Mouse (Mus musculus) thymus, adult 2 months (tissue): ENCODE measurements around the gene Ap5s1. TPM values are rescaled to one million over a fixed set of nuclear protein-coding genes. Genes with fewer than 3 reads are reported as not detected.

ENCODE experiments used
- DNase-seq: peaks from one replicate; pipeline ENCODE4 v3.0.0; 2021
- H3K27ac ChIP-seq: fragments of 200-500 bp; 2 replicates; pipeline ENCODE4 v1.5.1; 2012; ENCODE audit warnings: low read length, control low read depth; ENCODE audit not compliant: control insufficient read depth, insufficient read depth
- H3K27me3 ChIP-seq: fragments of 200-500 bp; 2 replicates; pipeline ENCODE4 v1.6.1; 2012; ENCODE audit warnings: mild to moderate bottlenecking, low read length, moderate library complexity, mixed read lengths; ENCODE audit not compliant: control insufficient read depth, insufficient read depth
- H3K36me3 ChIP-seq: fragments of 200-500 bp; 2 replicates; pipeline ENCODE4 v1.6.1; 2012; ENCODE audit warnings: mild to moderate bottlenecking, low read length, moderate library complexity; ENCODE audit not compliant: control insufficient read depth, insufficient read depth
- H3K4me1 ChIP-seq: fragments of 200-500 bp; replicated peaks from 2 replicates; pipeline ENCODE4 v1.6.1; 2012; ENCODE audit warnings: low read length; ENCODE audit not compliant: control insufficient read depth, insufficient read depth
- H3K4me3 ChIP-seq: fragments of 200-500 bp; 2 replicates; pipeline ENCODE4 v1.5.1; 2012; ENCODE audit warnings: mild to moderate bottlenecking, low read length, control low read depth, moderate library complexity; ENCODE audit not compliant: control insufficient read depth, insufficient read depth
- CTCF ChIP-seq: fragments of 200-500 bp; IDR thresholded peaks from 2 replicates; pipeline ENCODE4 v1.5.1; 2012; ENCODE audit warnings: mild to moderate bottlenecking, control low read depth, low read length, moderate library complexity, borderline replicate concordance; ENCODE audit not compliant: control insufficient read depth, poor library complexity, insufficient read depth; ENCODE audit errors: extremely low read depth
- POLR2A ChIP-seq: fragments of 200-500 bp; IDR thresholded peaks from 2 replicates; pipeline ENCODE4 v1.6.1; 2012; ENCODE audit warnings: mild to moderate bottlenecking, low read length, control low read depth, moderate library complexity; ENCODE audit not compliant: control insufficient read depth, poor library complexity, insufficient read depth; ENCODE audit errors: extremely low read depth
- WGBS: fragments of 180-500 bp; shearing (Covaris S2); methylation state at CpG from one replicate; pipeline ENCODE4 v1.1.7; 2018; 5-methylcytosine and 5-hydroxymethylcytosine counted together
- polyA plus RNA-seq: library from polyadenylated mRNA; depleted of rRNA; stranded (reverse); fragments of >200 nt; gene quantifications from 2 replicates; pipeline ENCODE4 v1.2.3, GENCODE M21; 2012

Gene Ap5s1
- polyA plus RNA-seq, 1 experiment = 52.7 TPM

- Histone ChIP-seq H3K4me3 (no peak overlapping the region), H3K36me3 (no peaks in the 10 kb centered on the region), H3K27me3 (no peaks in the 10 kb centered on the region; the same call in 1 of the 2 replicates), H3K4me1 (peaks cover 4% of the 10 kb centered on the region; the same call in 1 of the 2 replicates), H3K27ac (no peak overlapping the region)
- DNase-seq = no peak
- TF ChIP-seq POLR2A (no peak), CTCF (no peak)
- WGBS = 84% methylated on average over 6 of the region's 6 CpGs
Measured at GRCm38 (mm10) chr2:131167984-131168383, 38.9 kb upstream of the Ap5s1 start.

- H3K27me3 ChIP-seq = no peaks in the 10 kb centered on the region; the same call in 1 of the 2 replicates
- 89% methylated on average over 1 of the region's 1 CpGs for WGBS
- no peaks in the 10 kb centered on the region for H3K36me3 ChIP-seq
- TF ChIP-seq CTCF (no peak), POLR2A (no peak)
- no peak overlapping the region for H3K27ac ChIP-seq
- H3K4me3 ChIP-seq = no peak overlapping the region
- DNase-seq = no peak
- H3K4me1 ChIP-seq = peaks cover 4% of the 10 kb centered on the region; the same call in 1 of the 2 replicates
Measured at GRCm38 (mm10) chr2:131168914-131169313, 38.0 kb upstream of the Ap5s1 start.

GRCm38 (mm10) chr2:131170936-131171335, 35.9 kb upstream of the Ap5s1 start:
- DNase-seq = no peak
- Histone ChIP-seq H3K36me3 (no peaks in the 10 kb centered on the region), H3K27me3 (no peaks in the 10 kb centered on the region; the same call in 1 of the 2 replicates), H3K4me3 (no peak overlapping the region), H3K27ac (no peak overlapping the region), H3K4me1 (peaks cover 6% of the 10 kb centered on the region; the same call in 1 of the 2 replicates)
- no peak for TF ChIP-seq POLR2A
- TF ChIP-seq CTCF = no peak
- 55% methylated on average over 9 of the region's 9 CpGs for WGBS

- peak overlapping the region; percentile 1; the same call in 1 of the 2 replicates for H3K4me3 ChIP-seq
- TF ChIP-seq POLR2A (no peak), CTCF (no peak)
- no peak overlapping the region for H3K27ac ChIP-seq
- no peaks in the 10 kb centered on the region; the same call in 1 of the 2 replicates for H3K27me3 ChIP-seq
- peaks cover 6% of the 10 kb centered on the region; the same call in 1 of the 2 replicates for H3K4me1 ChIP-seq
- H3K36me3 ChIP-seq = no peaks in the 10 kb centered on the region
- 20% methylated on average over 43 of the region's 43 CpGs for WGBS
- DNase-seq = peak; percentile 68
Measured at GRCm38 (mm10) chr2:131171401-131172104, 35.3 kb upstream of the Ap5s1 start.

- WGBS = 88% methylated on average over 9 of the region's 9 CpGs
- H3K27ac ChIP-seq = no peak overlapping the region
Measured at GRCm38 (mm10) chr2:131172322-131172721, 34.6 kb upstream of the Ap5s1 start.

GRCm38 (mm10) chr2:131174700-131175099, 32.2 kb upstream of the Ap5s1 start:
- peaks cover 23% of the 10 kb centered on the region for H3K4me1 ChIP-seq
- H3K4me3 ChIP-seq = peak overlapping the region; percentile 5; the same call in 1 of the 2 replicates
- no peaks in the 10 kb centered on the region; the same call in 1 of the 2 replicates for H3K27me3 ChIP-seq
- no peak for TF ChIP-seq CTCF
- TF ChIP-seq POLR2A = no peak
- H3K36me3 ChIP-seq = no peaks in the 10 kb centered on the region
- DNase-seq = peak; percentile 50
- H3K27ac ChIP-seq = no peak overlapping the region
- WGBS = 12% methylated on average over 11 of the region's 11 CpGs

More at GRCm38 (mm10) chr2:131172322-131172721, 34.6 kb upstream of the Ap5s1 start:
- Histone ChIP-seq H3K27me3 (no peaks in the 10 kb centered on the region; the same call in 1 of the 2 replicates), H3K36me3 (no peaks in the 10 kb centered on the region), H3K4me3 (no peak overlapping the region), H3K4me1 (peaks cover 6% of the 10 kb centered on the region; the same call in 1 of the 2 replicates)
- no peak for DNase-seq
- no peak for TF ChIP-seq POLR2A
- TF ChIP-seq CTCF = no peak
